Comparison of ENCODE assay signal across 11 mouse cellular contexts in genomic region chr1:131637791-131638540, GRCm38 (mm10). TPM values are rescaled to one million over a fixed set of nuclear protein-coding genes. Genes with fewer than 3 reads are reported as not detected.
DNase-seq lines count a peak whose midpoint lies in the region; ATAC-seq and TF ChIP-seq lines count a peak whose summit lies in the region.
"Had no signal": no experiment of that assay in that cellular context is flagged by ENCODE, and none has a peak within 500 bp of the region (broad histone marks: within the 10 kb centered on the region; RNA-seq: fewer than 3 reads in every experiment).

Gene Ctse (plus strand): TSS chr1:131638306.

- no peak within 1 kb of the TSS for H3K4me2 ChIP-seq in heart, postnatal 0 days (ENCODE audit: low read depth, low read length)
- H3K4me2 ChIP-seq in stomach, postnatal 0 days (replicated peaks; ENCODE audit: low read depth) = no peak within 1 kb of the TSS
- H3K4me2 ChIP-seq in forebrain, postnatal 0 days (ENCODE audit: low read depth) = no peak within 1 kb of the TSS

- no peaks in the 10 kb centered on the region for H3K9me3 ChIP-seq in heart, postnatal 0 days (replicated peaks; ENCODE audit: control insufficient read depth, low read length)
- no peaks in the 10 kb centered on the region for H3K9me3 ChIP-seq in stomach, postnatal 0 days (ENCODE audit: control insufficient read depth, low read length)
- no peaks in the 10 kb centered on the region for H3K9me3 ChIP-seq in forebrain, postnatal 0 days (ENCODE audit: low read length)
- H3K9me3 ChIP-seq: limb, embryonic 10.5 days had no signal

- no peak for DNase-seq in heart, postnatal 0 days (ENCODE audit: low spot score)
- no peak for DNase-seq in heart, postnatal 36 days
- no peak for DNase-seq in stomach, postnatal 0 days (ENCODE audit: low spot score)
- DNase-seq in forebrain, postnatal 0 days = no peak
- no peak for DNase-seq in layer of hippocampus, adult 18-20 months (ENCODE audit: low spot score in 2 of 2)
- no peak for DNase-seq in cerebellum, postnatal 14 days
- DNase-seq: cerebellum, adult 2 months; gastrocnemius, postnatal 25 days had no signal

- no peaks in the 10 kb centered on the region for H3K27me3 ChIP-seq in heart, postnatal 0 days (ENCODE audit: control insufficient read depth, insufficient read depth, low read length)
- no peaks in the 10 kb centered on the region for H3K27me3 ChIP-seq in stomach, postnatal 0 days (ENCODE audit: control insufficient read depth, insufficient read depth, low read length)
- no peaks in the 10 kb centered on the region for H3K27me3 ChIP-seq in forebrain, postnatal 0 days (ENCODE audit: insufficient read depth, low read length)

- H3K9ac ChIP-seq in heart, postnatal 0 days (replicated peaks; ENCODE audit: low read depth, low read length) = no peak within 1 kb of the TSS
- no peak within 1 kb of the TSS for H3K9ac ChIP-seq in stomach, postnatal 0 days (ENCODE audit: low read length)
- H3K9ac ChIP-seq in forebrain, postnatal 0 days = no peak within 1 kb of the TSS

- TF ChIP-seq CTCF in heart, postnatal 0 days (IDR thresholded peaks at IDR 0.05; ENCODE audit: low read depth) = no peak
- no peak for TF ChIP-seq CTCF in stomach, postnatal 0 days (IDR thresholded peaks at IDR 0.05; ENCODE audit: low read depth)
- TF ChIP-seq CTCF in forebrain, postnatal 0 days (IDR thresholded peaks at IDR 0.05; ENCODE audit: low read depth) = no peak

- no peak for TF ChIP-seq EP300 in heart, postnatal 0 days (IDR thresholded peaks at IDR 0.05; ENCODE audit: low read depth)
- TF ChIP-seq EP300 in stomach, postnatal 0 days (optimal IDR thresholded peaks at IDR 0.05) = no peak

- intact Hi-C loops in heart, postnatal 36 days (cut with DNase I) = no loop called here

- 44% methylated on average over 9 of the region's 9 CpGs for WGBS in heart, postnatal 0 days
- WGBS in macrophage (ENCODE audit: missing documents) = 19% methylated on average over 9 of the region's 9 CpGs
- WGBS in stomach, postnatal 0 days = 47% methylated on average over 9 of the region's 9 CpGs
- WGBS in forebrain, postnatal 0 days = 83% methylated on average over 9 of the region's 9 CpGs

- H3K27ac ChIP-seq in heart, postnatal 0 days (ENCODE audit: low read depth) = peak within 1 kb of the TSS; percentile 41; the same call in 1 of the 2 replicates
- peak within 1 kb of the TSS; percentile 34 for H3K27ac ChIP-seq in macrophage
- no peak within 1 kb of the TSS for H3K27ac ChIP-seq in stomach, postnatal 0 days (replicated peaks)
- no peak within 1 kb of the TSS for H3K27ac ChIP-seq in forebrain, postnatal 0 days (ENCODE audit: low read depth, low read length)
- H3K27ac ChIP-seq: limb, embryonic 10.5 days had no signal

- no peaks in the 10 kb centered on the region for H3K4me1 ChIP-seq in heart, postnatal 0 days (ENCODE audit: control insufficient read depth, insufficient read depth)
- no peaks in the 10 kb centered on the region for H3K4me1 ChIP-seq in stomach, postnatal 0 days (replicated peaks; ENCODE audit: control insufficient read depth, insufficient read depth)
- H3K4me1 ChIP-seq in forebrain, postnatal 0 days (ENCODE audit: insufficient read depth) = no peaks in the 10 kb centered on the region
- H3K4me1 ChIP-seq: limb, embryonic 10.5 days had no signal

- no peaks in the 10 kb centered on the region for H3K36me3 ChIP-seq in heart, postnatal 0 days (replicated peaks; ENCODE audit: control insufficient read depth, insufficient read depth, low read length)
- H3K36me3 ChIP-seq in macrophage (ENCODE audit: inconsistent target) = no peaks in the 10 kb centered on the region
- no peaks in the 10 kb centered on the region for H3K36me3 ChIP-seq in stomach, postnatal 0 days (ENCODE audit: control insufficient read depth, insufficient read depth, low read length)
- H3K36me3 ChIP-seq in forebrain, postnatal 0 days (ENCODE audit: insufficient read depth) = no peaks in the 10 kb centered on the region
- H3K36me3 ChIP-seq: limb, embryonic 10.5 days had no signal

- ATAC-seq in heart, postnatal 0 days (ENCODE audit: insufficient read depth, low read depth) = no peak
- peak; percentile 98 for ATAC-seq in erythroid progenitor cell, adult 5-6 weeks (replicated peaks; ENCODE audit: low FRiP score, poor library complexity, severe bottlenecking)
- peak; percentile 15; the same call in 1 of the 2 replicates for ATAC-seq in stomach, postnatal 0 days (ENCODE audit: low FRiP score, low TSS enrichment)
- ATAC-seq in forebrain, postnatal 0 days = no peak

- H3K79me2 ChIP-seq in macrophage (ENCODE audit: inconsistent target) = no peaks in the 10 kb centered on the region

- H3K4me3 ChIP-seq in heart, postnatal 0 days (ENCODE audit: low read depth, low read length) = peak within 1 kb of the TSS; percentile 15; the same call in 1 of the 2 replicates
- peak within 1 kb of the TSS; percentile 22 for H3K4me3 ChIP-seq in macrophage (ENCODE audit: inconsistent target)
- H3K4me3 ChIP-seq in stomach, postnatal 0 days (ENCODE audit: low read depth, low read length) = no peak within 1 kb of the TSS
- no peak within 1 kb of the TSS for H3K4me3 ChIP-seq in forebrain, postnatal 0 days (ENCODE audit: low read depth, low read length)
- H3K4me3 ChIP-seq: limb, embryonic 10.5 days had no signal

RNA-seq across cellular contexts. Expression of gene Ctse, which starts in this region (rescaled TPM):
- total RNA-seq in heart, postnatal 0 days (2014; rRNA removed; ENCODE audit: low replicate concordance) = 2.3 and 5.2 TPM in 2 replicates
- 0.18 and 0.27 TPM in 2 replicates for polyA plus RNA-seq in heart, postnatal 0 days (2015; fragmentation: Nextera tagmentation; extraction: Ambion mirVana)
- under 1 TPM; 0.62 to 0.67 TPM for total RNA-seq in heart, postnatal 36 days (2021)
- total RNA-seq in erythroid progenitor cell, adult 5-6 weeks (2015; ENCODE audit: low replicate concordance) = 3,936 and 3,940 TPM in 2 replicates
- 2,045 and 2,132 TPM in 2 replicates for total RNA-seq in erythroid progenitor cell, adult 5-6 weeks (2017; ENCODE audit: low replicate concordance)
- 1 to 10 TPM in 1 of 26 experiments, under 1 TPM in 10, not detected in 15; 0.37 to 1.2 (median 0.57) TPM for total RNA-seq in macrophage (2018; cell fraction: chromatin; rRNA removed)
- 1 to 10 TPM in 13 of 26 experiments, under 1 TPM in 13; 0.37 to 3.6 (median 0.97) TPM for total RNA-seq in macrophage (2018; cell fraction: cytosol; rRNA removed)
- total RNA-seq in macrophage (2018; cell fraction: nucleus; rRNA removed) = 1 to 10 TPM in 15 of 26 experiments, under 1 TPM in 8, not detected in 3; 0.46 to 3.2 (median 1.1) TPM
- 0.48 to 4.2 TPM (median 2.5 TPM) in 3 replicates for polyA plus RNA-seq in macrophage (2018)
- polyA plus RNA-seq in stomach, postnatal 0 days (2015; fragmentation: Nextera tagmentation; extraction: Ambion mirVana) = 596 and 695 TPM in 2 replicates
- total RNA-seq in forebrain, postnatal 0 days (2014; rRNA removed) = 0.23 and 0.57 TPM in 2 replicates
- 0.08 TPM in 1 of 2 replicates, not detected in the other for polyA plus RNA-seq in forebrain, postnatal 0 days (2015; fragmentation: Nextera tagmentation; extraction: Ambion mirVana)
- total RNA-seq in layer of hippocampus, adult 18-20 months (2021) = under 1 TPM in 1 of 2 experiments, not detected in 1; 0.17 TPM
- polyA plus RNA-seq: limb, embryonic 10.5 days had no signal

Comparison
In these comparisons a context has a peak if more than half of its experiments do, and no peak if none do; other contexts are left out.
1. RNA of gene Ctse (total RNA-seq): 2,045 to 3,940 TPM in erythroid progenitor cell, adult 5-6 weeks; 2.3 to 5.2 TPM in heart, postnatal 0 days, 0.62 to 0.67 TPM in heart, postnatal 36 days, 0.23 to 0.57 TPM in forebrain, postnatal 0 days and 0.17 TPM in layer of hippocampus, adult 18-20 months; every median in the first group is over 100 times any median in the second.
2. RNA of gene Ctse (polyA plus RNA-seq): 596 to 695 TPM in stomach, postnatal 0 days; 0.48 to 4.2 TPM in macrophage, 0.18 to 0.27 TPM in heart, postnatal 0 days and 0.08 TPM in forebrain, postnatal 0 days; every median in the first group is over 100 times any median in the second.
3. ATAC-seq: peak in erythroid progenitor cell, adult 5-6 weeks (single experiment) and stomach, postnatal 0 days (single experiment); none in heart, postnatal 0 days (single experiment) and forebrain, postnatal 0 days (single experiment).
4. H3K27ac ChIP-seq: peak in heart, postnatal 0 days (single experiment) and macrophage (single experiment); none in stomach, postnatal 0 days (single experiment) and forebrain, postnatal 0 days (single experiment).
5. H3K4me3 ChIP-seq: peak in heart, postnatal 0 days (single experiment) and macrophage (single experiment); none in stomach, postnatal 0 days (single experiment) and forebrain, postnatal 0 days (single experiment).